Mouse (Mus musculus): ENCODE data around the gene Ltbp3.

DNA sequence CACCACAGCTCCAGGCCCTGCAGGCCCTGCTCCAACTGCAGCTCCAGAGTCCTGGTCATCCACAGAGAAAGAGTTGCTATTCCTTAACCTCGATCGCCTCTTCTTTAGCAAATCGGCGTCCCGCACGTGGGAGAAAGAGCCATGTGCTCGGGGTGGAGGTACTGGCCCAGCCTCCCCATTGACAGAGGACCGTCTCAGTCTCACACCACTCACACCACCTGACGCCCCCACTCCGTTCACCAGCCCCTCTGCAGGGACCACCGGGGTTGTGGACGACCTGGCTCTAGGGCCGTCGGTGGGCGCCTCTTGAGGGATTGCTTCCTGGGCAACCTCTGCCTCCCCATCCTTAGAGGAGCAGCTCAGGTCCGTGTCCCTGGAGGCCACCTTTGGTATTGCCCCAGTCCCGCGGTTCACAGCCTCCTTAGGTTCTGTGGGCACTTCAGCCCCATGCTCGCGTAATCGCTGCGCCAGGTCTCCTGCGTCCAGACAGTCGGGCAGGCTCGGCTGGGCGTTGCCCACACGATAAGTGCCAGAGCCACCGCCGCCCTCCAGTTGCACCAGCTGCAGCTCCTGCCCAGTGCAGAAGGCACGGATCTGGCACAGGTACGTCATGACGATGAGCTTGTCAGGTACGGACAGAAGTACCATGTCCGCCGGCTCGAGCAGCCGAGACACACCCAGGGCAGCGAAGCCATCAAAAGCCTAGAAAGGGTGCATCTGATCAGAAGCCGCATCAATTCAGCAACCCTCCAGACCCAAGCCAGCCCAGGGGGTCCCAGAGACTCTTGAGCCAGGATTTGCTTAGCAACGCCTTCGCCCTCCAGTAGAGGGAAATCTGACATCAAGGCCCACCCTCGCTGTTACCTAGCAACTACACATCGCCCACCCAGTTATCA lies 24.7 kb upstream of the Ltbp3 start:
- TF ChIP-seq CTCF (IDR thresholded peaks at IDR 0.05; ENCODE audit: control insufficient read depth, insufficient read depth, insufficient replicate concordance, low read depth, low read length) (no peak; the same call in 1 of the 2 replicates), POLR2A (IDR thresholded peaks at IDR 0.05; ENCODE audit: control insufficient read depth, low read depth, low read length) (no peak)

Data from testis, adult 2 months (tissue).